Mouse (Mus musculus): Measurements from ENCODE around the gene Zfp42. TPM values are rescaled to one million over a fixed set of nuclear protein-coding genes. Genes with fewer than 3 reads are reported as not detected.

Zfp42 gene
- polyA plus RNA-seq, 2 experiments, result not detected

GRCm38 (mm10) chr8:43305676-43306075, 1.1 kb downstream of the Zfp42 start:
- DNase-seq (ENCODE audit: low read depth in 3 of 3, low spot score in 3 of 3), result no peak
- Histone ChIP-seq H3K9ac (replicated peaks) (no peak overlapping the region), H3K27ac (no peak overlapping the region), H3K9me3 (ENCODE audit: control insufficient read depth, low read length) (no peaks in the 10 kb centered on the region; the same call in 1 of the 2 replicates), H3K4me2 (ENCODE audit: low read depth) (no peak overlapping the region), H3K36me3 (replicated peaks; ENCODE audit: control insufficient read depth, insufficient read depth, low read depth) (no peaks in the 10 kb centered on the region), H3K4me1 (replicated peaks; ENCODE audit: control insufficient read depth in 2 of 2, insufficient read depth in 2 of 2, low read length in 1 of 2) (no peaks in the 10 kb centered on the region), H3K4me3 (ENCODE audit: insufficient read depth in 1 of 2, low read depth in 2 of 2, low read length in 2 of 2) (no peak overlapping the region), H3K27me3 (ENCODE audit: control insufficient read depth, insufficient read depth, low read length) (no peaks in the 10 kb centered on the region)
- ATAC-seq (ENCODE audit: insufficient read depth), result no peak
- no peak for TF ChIP-seq CTCF (IDR thresholded peaks at IDR 0.05; ENCODE audit: low read depth)
- no peak for TF ChIP-seq EP300 (IDR thresholded peaks at IDR 0.05; ENCODE audit: low read depth)
- WGBS (ENCODE audit: insufficient replicate concordance), result 81% methylated on average over 14 of the region's 14 CpGs

GRCm38 (mm10) chr8:43299796-43300195, 7.0 kb downstream of the Zfp42 start:
- H3K4me1 ChIP-seq (replicated peaks; ENCODE audit: control insufficient read depth in 2 of 2, insufficient read depth in 2 of 2, low read length in 1 of 2), result no peaks in the 10 kb centered on the region
- H3K27me3 ChIP-seq (ENCODE audit: control insufficient read depth, insufficient read depth, low read length), result no peaks in the 10 kb centered on the region
- H3K36me3 ChIP-seq (replicated peaks; ENCODE audit: control insufficient read depth, insufficient read depth, low read depth), result no peaks in the 10 kb centered on the region
- WGBS (ENCODE audit: insufficient replicate concordance), result 52% methylated on average over 5 of the region's 5 CpGs
- no peaks in the 10 kb centered on the region for H3K9me3 ChIP-seq (ENCODE audit: control insufficient read depth, low read length)
- ATAC-seq (ENCODE audit: insufficient read depth), result no peak
- no peak for DNase-seq (ENCODE audit: low read depth in 3 of 3, low spot score in 3 of 3)
- H3K4me3 ChIP-seq (ENCODE audit: insufficient read depth in 1 of 2, low read depth in 2 of 2, low read length in 2 of 2), result no peak overlapping the region
- TF ChIP-seq EP300 (IDR thresholded peaks at IDR 0.05; ENCODE audit: low read depth), result no peak
- TF ChIP-seq CTCF (IDR thresholded peaks at IDR 0.05; ENCODE audit: low read depth), result no peak
- H3K27ac ChIP-seq, result no peak overlapping the region
- H3K9ac ChIP-seq (replicated peaks), result no peak overlapping the region
- H3K4me2 ChIP-seq (ENCODE audit: low read depth), result no peak overlapping the region

GRCm38 (mm10) chr8:43295826-43296225, 11.0 kb downstream of the Zfp42 start:
- H3K9ac ChIP-seq (replicated peaks), result no peak overlapping the region
- DNase-seq (ENCODE audit: low read depth in 3 of 3, low spot score in 3 of 3) (no peak), ATAC-seq (ENCODE audit: insufficient read depth) (no peak)
- no peak for TF ChIP-seq CTCF (IDR thresholded peaks at IDR 0.05; ENCODE audit: low read depth)
- no peaks in the 10 kb centered on the region for H3K36me3 ChIP-seq (replicated peaks; ENCODE audit: control insufficient read depth, insufficient read depth, low read depth)
- H3K4me1 ChIP-seq (replicated peaks; ENCODE audit: control insufficient read depth in 2 of 2, insufficient read depth in 2 of 2, low read length in 1 of 2), result no peaks in the 10 kb centered on the region
- no peaks in the 10 kb centered on the region for H3K9me3 ChIP-seq (ENCODE audit: control insufficient read depth, low read length)
- H3K27me3 ChIP-seq (ENCODE audit: control insufficient read depth, insufficient read depth, low read length), result no peaks in the 10 kb centered on the region
- H3K4me2 ChIP-seq (ENCODE audit: low read depth), result no peak overlapping the region
- WGBS (ENCODE audit: insufficient replicate concordance), result 79% methylated on average over 21 of the region's 21 CpGs
- H3K4me3 ChIP-seq (ENCODE audit: insufficient read depth in 1 of 2, low read depth in 2 of 2, low read length in 2 of 2), result no peak overlapping the region
- H3K27ac ChIP-seq, result no peak overlapping the region

- Histone ChIP-seq H3K4me3 (ENCODE audit: insufficient read depth in 1 of 2, low read depth in 2 of 2, low read length in 2 of 2) (no peak overlapping the region), H3K9ac (replicated peaks) (no peak overlapping the region), H3K36me3 (replicated peaks; ENCODE audit: control insufficient read depth, insufficient read depth, low read depth) (no peaks in the 10 kb centered on the region), H3K4me1 (replicated peaks; ENCODE audit: control insufficient read depth in 2 of 2, insufficient read depth in 2 of 2, low read length in 1 of 2) (no peaks in the 10 kb centered on the region), H3K4me2 (ENCODE audit: low read depth) (no peak overlapping the region), H3K27me3 (ENCODE audit: control insufficient read depth, insufficient read depth, low read length) (no peaks in the 10 kb centered on the region), H3K27ac (no peak overlapping the region), H3K9me3 (ENCODE audit: control insufficient read depth, low read length) (no peaks in the 10 kb centered on the region)
- 61% methylated on average over 4 of the region's 4 CpGs for WGBS (ENCODE audit: insufficient replicate concordance)
- ATAC-seq (ENCODE audit: insufficient read depth) (no peak), DNase-seq (ENCODE audit: low read depth in 3 of 3, low spot score in 3 of 3) (no peak)
- TF ChIP-seq EP300 (IDR thresholded peaks at IDR 0.05; ENCODE audit: low read depth) (no peak), CTCF (IDR thresholded peaks at IDR 0.05; ENCODE audit: low read depth) (no peak)
These were observed 12.6 kb downstream of the Zfp42 start for GRCm38 (mm10) chr8:43294191-43294590.

GRCm38 (mm10) chr8:43290424-43291111, 16.2 kb downstream of the Zfp42 start:
- WGBS (ENCODE audit: insufficient replicate concordance), result 77% methylated on average over 5 of the region's 5 CpGs
- DNase-seq (ENCODE audit: low read depth in 3 of 3, low spot score in 3 of 3), result no peak
- no peak for TF ChIP-seq CTCF (IDR thresholded peaks at IDR 0.05; ENCODE audit: low read depth)
- TF ChIP-seq EP300 (IDR thresholded peaks at IDR 0.05; ENCODE audit: low read depth), result no peak
- H3K4me3 ChIP-seq (ENCODE audit: insufficient read depth in 1 of 2, low read depth in 2 of 2, low read length in 2 of 2), result no peak overlapping the region
- H3K36me3 ChIP-seq (replicated peaks; ENCODE audit: control insufficient read depth, insufficient read depth, low read depth), result no peaks in the 10 kb centered on the region
- no peak for ATAC-seq (ENCODE audit: insufficient read depth)
- no peak overlapping the region for H3K27ac ChIP-seq
- H3K4me1 ChIP-seq (replicated peaks; ENCODE audit: control insufficient read depth in 2 of 2, insufficient read depth in 2 of 2, low read length in 1 of 2), result no peaks in the 10 kb centered on the region
- H3K4me2 ChIP-seq (ENCODE audit: low read depth), result no peak overlapping the region
- H3K9me3 ChIP-seq (ENCODE audit: control insufficient read depth, low read length), result no peaks in the 10 kb centered on the region
- no peak overlapping the region for H3K9ac ChIP-seq (replicated peaks)
- no peaks in the 10 kb centered on the region for H3K27me3 ChIP-seq (ENCODE audit: control insufficient read depth, insufficient read depth, low read length)
